Mouse (Mus musculus) heart, postnatal 0 days (tissue): ENCODE results near the gene Dop1b. TPM values are rescaled to one million over a fixed set of nuclear protein-coding genes. Genes with fewer than 3 reads are reported as not detected.

Experiments
- ATAC-seq: fragments of 200-750 bp; cut with Nextera tagmentation; 2 replicates; pipeline ENCODE4 v1.8.0; 2017; ENCODE audit warnings: low read depth, moderate number of reproducible peaks, moderate library complexity; ENCODE audit not compliant: insufficient read depth
- DNase-seq: peaks from one replicate; pipeline ENCODE4 v3.0.0-alpha.2; 2016; ENCODE audit warnings: low spot score
- H3K27ac ChIP-seq: fragments of 300-500 bp; sonication (generic); 2 replicates; pipeline ENCODE4 v1.5.1; 2014; ENCODE audit warnings: low read depth, mild to moderate bottlenecking
- H3K27me3 ChIP-seq: fragments of 300-500 bp; sonication (generic); 2 replicates; pipeline ENCODE4 v1.6.1; 2014; ENCODE audit warnings: low read length, mixed read lengths; ENCODE audit not compliant: control insufficient read depth, insufficient read depth
- H3K36me3 ChIP-seq: fragments of 300-500 bp; sonication (generic); replicated peaks from 2 replicates; pipeline ENCODE4 v1.6.1; 2014; ENCODE audit warnings: low read length, mixed read lengths; ENCODE audit not compliant: control insufficient read depth, insufficient read depth
- H3K4me1 ChIP-seq: fragments of 300-500 bp; sonication (generic); 2 replicates; pipeline ENCODE4 v1.6.1; 2014; ENCODE audit warnings: antibody characterized with exemption; ENCODE audit not compliant: control insufficient read depth, insufficient read depth
- H3K4me2 ChIP-seq: fragments of 300-500 bp; sonication (generic); 2 replicates; pipeline ENCODE4 v1.6.1; 2014; ENCODE audit warnings: low read depth, mild to moderate bottlenecking, low read length, moderate library complexity
- H3K4me3 ChIP-seq: fragments of 300-500 bp; sonication (generic); 2 replicates; pipeline ENCODE4 v1.5.1; 2014; ENCODE audit warnings: low read depth, low read length
- H3K9ac ChIP-seq: fragments of 300-500 bp; sonication (generic); replicated peaks from 2 replicates; pipeline ENCODE4 v1.6.1; 2014; ENCODE audit warnings: low read depth, low read length, mixed read lengths
- H3K9me3 ChIP-seq: fragments of 300-500 bp; sonication (generic); replicated peaks from 2 replicates; pipeline ENCODE4 v1.6.1; 2016; ENCODE audit warnings: low read length; ENCODE audit not compliant: control insufficient read depth
- CTCF ChIP-seq: IDR thresholded peaks from 2 replicates; pipeline ENCODE4 v1.5.1; 2016; ENCODE audit warnings: antibody characterized with exemption, control low read depth, low read depth
- EP300 ChIP-seq: IDR thresholded peaks from 2 replicates; pipeline ENCODE4 v1.6.1; 2016; ENCODE audit warnings: antibody characterized with exemption, low read depth
- WGBS: fragments of 180-500 bp; shearing (Covaris S2); extraction: QIAGEN DNeasy Blood & Tissue Kit; methylation state at CpG from one replicate; pipeline ENCODE4 v1.1.7; 2014; 5-methylcytosine and 5-hydroxymethylcytosine counted together
- polyA plus RNA-seq: library from polyadenylated mRNA; unstranded; fragments of >200 nt; fragmentation: Nextera tagmentation; extraction: Ambion mirVana; gene quantifications from 2 replicates; pipeline ENCODE4 v1.2.1, GENCODE M21; 2015
- total RNA-seq: library from RNA; depleted of rRNA; stranded (reverse); fragments of >200 nt; gene quantifications from 2 replicates; pipeline ENCODE4 v1.2.3, GENCODE M21; 2014; ENCODE audit warnings: low replicate concordance

Gene Dop1b
- total and polyA plus RNA-seq, 2 experiments from 2014 or later: 6.0 to 13.2 TPM

DNA sequence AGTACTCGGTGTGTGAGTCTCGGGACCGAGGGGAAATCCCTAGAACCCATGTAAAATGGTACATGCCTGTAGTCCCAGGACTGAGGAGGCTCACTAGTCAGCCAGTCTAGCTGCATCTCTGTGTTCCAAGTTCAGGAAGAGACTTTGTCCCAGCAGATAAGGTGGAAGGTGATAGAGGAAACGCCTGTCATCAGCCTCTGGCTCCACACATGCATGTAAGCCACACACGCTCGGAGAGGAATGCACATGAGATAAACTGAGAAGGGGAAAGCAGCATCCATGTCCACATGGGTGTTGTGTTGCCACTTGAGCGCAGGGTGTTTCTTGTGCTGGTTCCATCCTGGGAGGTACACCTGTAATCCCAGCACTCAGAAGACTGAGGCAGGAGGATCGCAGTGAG, 19.6 kb downstream of the Dop1b start:
- ATAC-seq: peak; percentile 27; the same call in 1 of the 2 replicates
- no peaks in the 10 kb centered on the region for H3K9me3 ChIP-seq
- H3K4me2 ChIP-seq: no peak overlapping the region
- H3K9ac ChIP-seq: no peak overlapping the region
- peaks cover 8% of the 10 kb centered on the region; the same call in 1 of the 2 replicates for H3K36me3 ChIP-seq
- no peak overlapping the region for H3K27ac ChIP-seq
- no peak for DNase-seq
- H3K4me3 ChIP-seq: no peak overlapping the region
- WGBS: 47% methylated on average over 8 of the region's 8 CpGs
- no peaks in the 10 kb centered on the region for H3K27me3 ChIP-seq
- H3K4me1 ChIP-seq: peaks cover 4% of the 10 kb centered on the region; the same call in 1 of the 2 replicates
- TF ChIP-seq EP300 (no peak), CTCF (no peak)

DNA sequence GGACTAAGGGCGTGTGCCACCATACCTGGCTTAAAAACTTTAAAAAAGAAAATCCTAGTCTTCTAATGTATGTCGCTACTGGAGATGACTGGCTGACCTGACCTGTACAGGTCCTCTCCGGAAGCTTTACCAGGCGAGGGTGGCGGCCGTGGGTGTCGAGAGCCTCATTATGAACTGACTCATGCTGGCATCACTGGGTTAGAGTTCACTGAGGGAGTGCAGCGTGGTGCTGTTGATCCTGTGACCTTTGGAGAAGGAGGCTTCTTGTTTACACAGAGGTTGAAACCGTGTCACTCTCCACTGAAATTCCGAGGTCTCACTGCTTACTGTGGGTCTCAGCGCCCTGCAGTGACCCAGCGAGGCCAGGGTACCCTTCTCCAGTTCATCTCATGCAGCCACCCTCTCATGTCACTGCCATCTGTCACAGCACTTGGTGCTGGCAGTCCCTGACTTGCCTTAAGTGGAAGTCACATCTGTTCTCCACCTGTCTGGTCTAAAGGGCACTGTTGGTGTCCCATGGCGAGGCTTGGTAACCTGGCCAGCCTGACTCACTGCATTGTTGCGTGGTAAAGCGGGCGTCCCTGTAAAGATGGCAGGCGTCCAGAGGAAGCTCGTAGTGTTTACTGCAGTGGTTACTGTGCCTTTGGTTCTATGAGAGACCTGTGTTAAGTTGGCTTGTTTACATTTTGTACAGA, 21.3 kb downstream of the Dop1b start:
- no peaks in the 10 kb centered on the region for H3K9me3 ChIP-seq
- H3K27ac ChIP-seq: no peak overlapping the region
- H3K9ac ChIP-seq: no peak overlapping the region
- DNase-seq: no peak
- peaks cover 8% of the 10 kb centered on the region; the same call in 1 of the 2 replicates for H3K36me3 ChIP-seq
- H3K4me2 ChIP-seq: no peak overlapping the region
- H3K4me1 ChIP-seq: peaks cover 4% of the 10 kb centered on the region; the same call in 1 of the 2 replicates
- no peak for ATAC-seq
- TF ChIP-seq EP300 (no peak), CTCF (no peak)
- no peaks in the 10 kb centered on the region for H3K27me3 ChIP-seq
- H3K4me3 ChIP-seq: no peak overlapping the region
- 81% methylated on average over 18 of the region's 18 CpGs for WGBS

DNA sequence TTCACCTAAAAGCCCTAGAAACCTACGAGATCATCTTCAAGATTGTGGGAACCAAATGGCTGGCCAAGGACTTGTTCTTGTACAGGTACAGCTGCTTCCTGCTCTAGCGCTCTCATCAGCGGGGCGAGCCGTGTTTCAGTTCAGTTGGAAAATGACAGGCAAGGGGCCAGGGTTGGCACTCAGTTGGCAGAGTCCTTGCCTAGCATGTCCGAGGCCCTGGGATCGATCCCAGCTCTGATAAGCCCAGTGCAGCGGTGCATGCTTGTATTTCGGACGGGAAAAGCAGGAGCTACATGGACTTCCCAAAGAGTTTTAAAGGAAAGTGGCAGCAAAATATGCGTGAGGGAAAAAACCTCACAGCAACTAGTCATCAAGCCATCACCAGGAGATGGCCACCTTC, 27.5 kb downstream of the Dop1b start:
- no peak for ATAC-seq
- WGBS: 88% methylated on average over 11 of the region's 11 CpGs

DNA sequence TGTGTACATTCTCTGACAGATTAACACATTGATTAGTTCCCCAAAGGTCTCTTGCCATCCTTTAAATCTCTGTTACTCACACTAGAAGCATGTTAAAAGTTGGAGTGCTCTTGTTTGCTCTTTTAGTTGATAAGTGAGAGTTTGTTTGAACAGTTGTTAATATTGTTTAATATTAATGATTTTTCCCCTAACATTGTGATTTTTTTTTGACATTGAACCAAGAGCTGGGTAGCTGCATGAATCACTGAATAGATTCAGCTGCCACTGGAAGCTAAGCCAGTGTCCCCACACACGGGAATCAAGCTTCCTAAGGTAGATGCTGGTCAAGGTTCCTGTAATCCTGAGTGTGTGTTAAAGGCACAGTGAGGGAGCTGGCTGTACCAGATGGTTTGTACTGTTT, 31.2 kb downstream of the Dop1b start:
- WGBS: 72% methylated on average over 1 of the region's 1 CpGs
- Histone ChIP-seq H3K36me3 (peaks cover 5% of the 10 kb centered on the region; the same call in 1 of the 2 replicates), H3K4me2 (no peak overlapping the region), H3K27ac (no peak overlapping the region), H3K4me3 (no peak overlapping the region), H3K4me1 (no peaks in the 10 kb centered on the region), H3K27me3 (no peaks in the 10 kb centered on the region), H3K9ac (no peak overlapping the region), H3K9me3 (no peaks in the 10 kb centered on the region)
- ATAC-seq (no peak), DNase-seq (no peak)
- no peak for TF ChIP-seq CTCF
- TF ChIP-seq EP300: no peak

More for the DNA sequence above, 27.5 kb downstream of the Dop1b start:
- Histone ChIP-seq H3K9me3 (no peaks in the 10 kb centered on the region), H3K9ac (no peak overlapping the region), H3K4me1 (no peaks in the 10 kb centered on the region), H3K27ac (no peak overlapping the region), H3K4me3 (no peak overlapping the region), H3K36me3 (peaks cover 13% of the 10 kb centered on the region; the same call in 1 of the 2 replicates), H3K4me2 (no peak overlapping the region), H3K27me3 (no peaks in the 10 kb centered on the region)
- TF ChIP-seq CTCF (no peak), EP300 (no peak)
- DNase-seq: no peak

DNA sequence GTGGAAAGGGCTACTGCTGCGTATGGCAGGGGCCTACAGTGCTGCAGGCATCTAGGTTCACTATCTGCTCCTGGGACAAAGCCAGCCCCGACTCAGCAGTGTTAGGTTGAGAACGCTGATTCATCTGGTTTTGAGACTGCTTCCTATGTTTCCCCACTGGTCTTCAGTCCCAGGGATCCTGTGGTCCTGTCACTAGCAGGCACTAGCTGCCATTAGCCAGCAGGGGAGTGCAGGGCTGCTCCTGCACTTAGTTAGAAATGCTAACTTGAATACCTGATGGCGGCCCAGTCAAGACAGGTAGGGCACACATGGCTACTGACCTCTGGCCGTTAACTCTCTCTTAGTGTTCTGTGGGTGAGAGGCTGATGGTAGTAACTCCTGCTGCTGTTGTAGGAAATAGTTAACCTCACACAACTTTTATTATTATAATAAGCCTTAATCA, 32.4 kb downstream of the Dop1b start:
- no peak overlapping the region for H3K27ac ChIP-seq
- H3K4me3 ChIP-seq: no peak overlapping the region
- no peak for ATAC-seq
- H3K36me3 ChIP-seq: peaks cover 5% of the 10 kb centered on the region; the same call in 1 of the 2 replicates
- WGBS: 60% methylated on average over 5 of the region's 5 CpGs
- no peak for DNase-seq
- no peak for TF ChIP-seq EP300
- TF ChIP-seq CTCF: no peak
- no peak overlapping the region for H3K9ac ChIP-seq
- no peaks in the 10 kb centered on the region for H3K9me3 ChIP-seq
- H3K27me3 ChIP-seq: no peaks in the 10 kb centered on the region
- H3K4me1 ChIP-seq: no peaks in the 10 kb centered on the region
- H3K4me2 ChIP-seq: no peak overlapping the region
